Mouse (Mus musculus): ENCODE measurements around the gene Abl2. TPM values are rescaled to one million over a fixed set of nuclear protein-coding genes. Genes with fewer than 3 reads are reported as not detected.

The Abl2 gene
- polyA plus RNA-seq, 2 experiments, result 1.2 to 1.6 TPM

- Histone ChIP-seq H3K9ac (replicated peaks) (no peak overlapping the region), H3K9me3 (ENCODE audit: control insufficient read depth, low read length) (no peaks in the 10 kb centered on the region), H3K36me3 (replicated peaks; ENCODE audit: control insufficient read depth, insufficient read depth, low read depth) (no peaks in the 10 kb centered on the region), H3K4me2 (ENCODE audit: low read depth) (no peak overlapping the region), H3K4me1 (replicated peaks; ENCODE audit: control insufficient read depth in 2 of 2, insufficient read depth in 2 of 2, low read length in 1 of 2) (peaks cover 5 to 6% of the 10 kb centered on the region in 2 experiments), H3K27ac (no peak overlapping the region), H3K4me3 (ENCODE audit: insufficient read depth in 1 of 2, low read depth in 2 of 2, low read length in 2 of 2) (no peak overlapping the region), H3K27me3 (ENCODE audit: control insufficient read depth, insufficient read depth, low read length) (no peaks in the 10 kb centered on the region)
- peak; percentile 27; the same call in 1 of the 2 replicates for ATAC-seq (ENCODE audit: insufficient read depth)
- WGBS (ENCODE audit: insufficient replicate concordance), result 36% methylated on average over 1 of the region's 1 CpGs
- no peak for DNase-seq (ENCODE audit: low read depth in 3 of 3, low spot score in 3 of 3)
- TF ChIP-seq EP300 (IDR thresholded peaks at IDR 0.05; ENCODE audit: low read depth), result 0 out of 2 replicates have a peak, but pooled peaks have one; percentile 18
- no peak for TF ChIP-seq CTCF (IDR thresholded peaks at IDR 0.05; ENCODE audit: low read depth)
Observed at GRCm38 (mm10) chr1:156610257-156610656, 51.7 kb downstream of the Abl2 start.

- ATAC-seq (ENCODE audit: insufficient read depth) (no peak), DNase-seq (ENCODE audit: low read depth in 3 of 3, low spot score in 3 of 3) (no peak)
- Histone ChIP-seq H3K9ac (replicated peaks) (no peak overlapping the region), H3K4me1 (replicated peaks; ENCODE audit: control insufficient read depth in 2 of 2, insufficient read depth in 2 of 2, low read length in 1 of 2) (peaks cover 25 to 32% of the 10 kb centered on the region in 2 experiments), H3K27ac (no peak overlapping the region), H3K4me2 (ENCODE audit: low read depth) (no peak overlapping the region), H3K9me3 (ENCODE audit: control insufficient read depth, low read length) (no peaks in the 10 kb centered on the region), H3K36me3 (replicated peaks; ENCODE audit: control insufficient read depth, insufficient read depth, low read depth) (no peaks in the 10 kb centered on the region), H3K27me3 (ENCODE audit: control insufficient read depth, insufficient read depth, low read length) (no peaks in the 10 kb centered on the region), H3K4me3 (ENCODE audit: insufficient read depth in 1 of 2, low read depth in 2 of 2, low read length in 2 of 2) (no peak overlapping the region)
- WGBS (ENCODE audit: insufficient replicate concordance), result 28% methylated on average over 9 of the region's 9 CpGs
- TF ChIP-seq EP300 (IDR thresholded peaks at IDR 0.05; ENCODE audit: low read depth), result no peak
- TF ChIP-seq CTCF (IDR thresholded peaks at IDR 0.05; ENCODE audit: low read depth), result no peak
Observed at GRCm38 (mm10) chr1:156613855-156614530, 55.4 kb downstream of the Abl2 start.

GRCm38 (mm10) chr1:156614710-156615109 lies 56.1 kb downstream of the Abl2 start:
- DNase-seq (ENCODE audit: low read depth in 3 of 3, low spot score in 3 of 3), result no peak
- no peak for ATAC-seq (ENCODE audit: insufficient read depth)
- H3K4me2 ChIP-seq (ENCODE audit: low read depth), result no peak overlapping the region
- peak; percentile 31; the same call in 1 of the 2 replicates for TF ChIP-seq CTCF (IDR thresholded peaks at IDR 0.05; ENCODE audit: low read depth)
- TF ChIP-seq EP300 (IDR thresholded peaks at IDR 0.05; ENCODE audit: low read depth), result no peak
- no peaks in the 10 kb centered on the region for H3K9me3 ChIP-seq (ENCODE audit: control insufficient read depth, low read length)
- 55% methylated on average over 1 of the region's 1 CpGs for WGBS (ENCODE audit: insufficient replicate concordance)
- no peak overlapping the region for H3K27ac ChIP-seq
- H3K27me3 ChIP-seq (ENCODE audit: control insufficient read depth, insufficient read depth, low read length), result no peaks in the 10 kb centered on the region
- H3K36me3 ChIP-seq (replicated peaks; ENCODE audit: control insufficient read depth, insufficient read depth, low read depth), result no peaks in the 10 kb centered on the region
- no peak overlapping the region for H3K9ac ChIP-seq (replicated peaks)
- H3K4me1 ChIP-seq (replicated peaks; ENCODE audit: control insufficient read depth in 2 of 2, insufficient read depth in 2 of 2, low read length in 1 of 2), result peaks cover 25 to 37% of the 10 kb centered on the region in 2 experiments
- no peak overlapping the region for H3K4me3 ChIP-seq (ENCODE audit: insufficient read depth in 1 of 2, low read depth in 2 of 2, low read length in 2 of 2)

- no peaks in the 10 kb centered on the region for H3K36me3 ChIP-seq (replicated peaks; ENCODE audit: control insufficient read depth, insufficient read depth, low read depth)
- TF ChIP-seq CTCF (IDR thresholded peaks at IDR 0.05; ENCODE audit: low read depth), result no peak
- TF ChIP-seq EP300 (IDR thresholded peaks at IDR 0.05; ENCODE audit: low read depth), result no peak
- H3K9ac ChIP-seq (replicated peaks), result peak overlapping the region; percentile 60
- peaks cover 23 to 37% of the 10 kb centered on the region in 2 experiments for H3K4me1 ChIP-seq (replicated peaks; ENCODE audit: control insufficient read depth in 2 of 2, insufficient read depth in 2 of 2, low read length in 1 of 2)
- 2% methylated on average over 13 of the region's 13 CpGs for WGBS (ENCODE audit: insufficient replicate concordance)
- DNase-seq (ENCODE audit: low read depth in 3 of 3, low spot score in 3 of 3) (peak; percentile 54 to 72 (median 58)), ATAC-seq (ENCODE audit: insufficient read depth) (peak; percentile 86)
- no peaks in the 10 kb centered on the region for H3K27me3 ChIP-seq (ENCODE audit: control insufficient read depth, insufficient read depth, low read length)
- H3K9me3 ChIP-seq (ENCODE audit: control insufficient read depth, low read length), result no peaks in the 10 kb centered on the region
- H3K4me3 ChIP-seq (ENCODE audit: insufficient read depth in 1 of 2, low read depth in 2 of 2, low read length in 2 of 2), result peak overlapping the region; percentile 59 to 71
- peak overlapping the region; percentile 94 for H3K4me2 ChIP-seq (ENCODE audit: low read depth)
- H3K27ac ChIP-seq, result peak overlapping the region; percentile 59
Observed at GRCm38 (mm10) chr1:156615381-156616133, 57.0 kb downstream of the Abl2 start.

Measured in liver, embryonic 14.5 days (tissue).